Mouse (Mus musculus) megakaryocyte, embryonic 14.5 days (primary cell): ENCODE measurements at regions not wholly inside any gene's neighbourhood (a gene's known extent, or its start where the extent isn't known, plus 50 kb on each side); places are given as distances from the start of the nearest gene placed in this dataset.

Experiments
- H3K27me3 ChIP-seq: replicated peaks from 2 replicates; pipeline ENCODE3; 2012; ENCODE audit warnings: inconsistent platforms
- H3K36me3 ChIP-seq: replicated peaks from 2 replicates; pipeline ENCODE3; 2012; ENCODE audit warnings: low read length, inconsistent platforms, mixed read lengths
- H3K4me1 ChIP-seq: 2 replicates; pipeline ENCODE4 v1.6.1; 2012; ENCODE audit warnings: inconsistent platforms
- H3K4me3 ChIP-seq: replicated peaks from 2 replicates; pipeline ENCODE3; 2012; ENCODE audit warnings: moderate library complexity, mild to moderate bottlenecking, inconsistent platforms
- H3K9me3 ChIP-seq: 2 replicates; pipeline ENCODE4 v1.6.1; 2012; ENCODE audit warnings: inconsistent platforms
- FLI1 ChIP-seq: IDR thresholded peaks from 2 replicates; pipeline ENCODE4 v1.6.1; 2012; ENCODE audit warnings: low read length, inconsistent platforms, mixed read lengths
- GATA1 ChIP-seq: IDR thresholded peaks from 3 replicates; pipeline ENCODE4 v1.6.1; 2012; ENCODE audit warnings: mixed read lengths, low read length, inconsistent platforms, borderline replicate concordance

DNA sequence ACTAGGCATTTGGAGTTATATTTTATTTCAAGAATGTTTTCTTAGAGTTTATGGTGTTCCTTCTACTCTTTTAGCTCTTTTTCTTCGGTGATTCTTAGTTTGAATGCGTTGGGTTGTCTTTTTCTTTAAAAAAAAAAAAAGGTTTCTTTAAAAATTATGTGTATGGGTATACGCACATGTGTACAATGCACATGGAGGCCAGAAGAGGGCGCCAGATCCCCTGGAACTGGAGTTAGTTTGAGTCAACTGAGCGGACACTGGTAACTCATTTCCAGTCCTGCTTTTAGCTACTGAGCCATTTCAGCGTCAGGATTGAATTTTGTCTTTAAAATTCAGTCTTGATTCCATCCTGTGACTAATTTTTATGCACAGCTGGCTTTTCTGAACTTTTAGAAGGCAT is 124.9 kb upstream of the Cdh5 start:
- no peaks in the 10 kb centered on the region for H3K9me3 ChIP-seq
- H3K27me3 ChIP-seq, result no peaks in the 10 kb centered on the region
- H3K36me3 ChIP-seq, result no peaks in the 10 kb centered on the region
- no peak overlapping the region for H3K4me3 ChIP-seq
- peaks cover 5% of the 10 kb centered on the region; the same call in 1 of the 2 replicates for H3K4me1 ChIP-seq
- TF ChIP-seq FLI1 (no peak), GATA1 (no peak)

DNA sequence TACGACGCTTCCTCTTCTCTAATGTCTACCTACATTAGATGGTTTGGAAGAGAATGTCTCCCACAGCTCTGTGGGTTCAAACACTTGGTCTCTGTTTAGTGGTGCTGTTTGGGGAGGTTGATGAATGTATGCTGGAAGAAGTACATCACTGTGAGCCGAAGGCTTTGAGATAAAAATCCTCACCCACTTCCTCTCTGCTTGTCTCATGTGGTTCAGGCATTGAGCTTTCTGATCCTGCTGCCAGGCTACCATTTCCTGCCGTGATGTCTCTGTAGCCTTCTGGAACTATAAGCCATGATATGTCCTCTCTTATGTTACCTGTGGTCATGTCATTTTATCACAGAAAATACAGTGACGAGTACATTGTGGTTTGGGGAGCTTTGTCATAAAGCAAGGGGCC is 122.5 kb upstream of the Cdh5 start:
- H3K27me3 ChIP-seq, result no peaks in the 10 kb centered on the region
- TF ChIP-seq GATA1, result no peak
- no peak for TF ChIP-seq FLI1
- H3K36me3 ChIP-seq, result no peaks in the 10 kb centered on the region
- H3K9me3 ChIP-seq, result peaks cover 3% of the 10 kb centered on the region
- H3K4me3 ChIP-seq, result no peak overlapping the region
- peaks cover 5% of the 10 kb centered on the region; the same call in 1 of the 2 replicates for H3K4me1 ChIP-seq

DNA sequence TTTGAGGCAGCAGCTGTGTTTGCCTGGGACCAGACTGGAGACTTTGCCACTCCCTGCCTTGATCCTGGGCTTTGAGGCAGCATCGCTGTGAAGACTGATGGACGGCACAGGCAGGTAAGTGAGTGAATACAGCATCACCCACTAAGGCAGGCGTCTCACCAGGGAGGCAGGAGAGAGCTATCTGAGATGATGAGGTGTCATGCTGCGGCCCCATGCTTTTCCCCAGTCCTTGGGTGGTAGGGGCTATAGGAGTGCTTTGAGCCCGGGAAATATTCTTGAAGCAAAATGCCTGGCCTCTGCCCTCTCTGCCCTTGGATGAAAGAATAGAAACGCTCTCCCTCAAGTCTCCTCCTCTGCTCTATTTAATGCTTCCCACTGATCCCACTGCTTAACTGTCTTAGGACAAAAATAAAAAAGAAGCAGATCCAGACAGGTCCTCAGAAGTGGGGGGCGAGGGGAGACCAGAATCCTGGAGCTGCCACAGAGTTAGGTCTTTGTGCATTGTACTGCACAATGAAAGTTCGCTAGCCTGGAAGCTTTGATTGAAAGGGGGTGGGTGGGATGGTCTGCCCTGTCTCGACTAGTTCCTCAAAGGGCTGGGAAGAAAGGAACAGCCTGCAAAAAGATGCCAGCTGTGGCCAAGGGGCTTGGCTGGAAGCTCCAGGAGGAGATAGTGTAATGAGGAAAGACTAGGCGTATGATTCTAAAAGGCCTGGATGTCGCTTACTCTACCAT is 117.4 kb upstream of the Cdh5 start:
- H3K27me3 ChIP-seq, result no peaks in the 10 kb centered on the region
- peaks cover 7% of the 10 kb centered on the region for H3K9me3 ChIP-seq

DNA sequence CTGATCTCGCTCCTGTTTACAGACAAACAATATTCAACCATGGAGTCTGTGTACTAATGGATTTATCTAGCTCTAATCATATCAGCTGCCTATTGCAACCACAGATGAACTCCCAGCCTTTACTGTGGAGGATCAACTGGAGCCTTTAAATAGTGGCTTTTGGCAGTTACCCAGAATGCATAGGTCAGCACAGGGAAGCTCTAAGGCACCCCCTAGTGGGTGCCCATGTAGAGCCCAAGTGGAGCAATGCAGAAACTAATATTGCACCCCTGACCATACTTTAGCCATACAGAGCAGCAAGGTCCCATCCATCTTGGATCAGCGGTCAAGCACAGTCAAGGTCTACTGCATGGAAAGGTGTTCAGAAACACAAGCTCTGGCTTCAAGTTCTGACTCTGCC is 115.8 kb upstream of the Cdh5 start:
- no peak overlapping the region for H3K4me3 ChIP-seq
- H3K36me3 ChIP-seq, result no peaks in the 10 kb centered on the region
- no peak for TF ChIP-seq GATA1
- H3K4me1 ChIP-seq, result no peaks in the 10 kb centered on the region
- peaks cover 7% of the 10 kb centered on the region for H3K9me3 ChIP-seq
- no peaks in the 10 kb centered on the region for H3K27me3 ChIP-seq

More for the DNA sequence above, 117.4 kb upstream of the Cdh5 start:
- Histone ChIP-seq H3K4me1 (peaks cover 3% of the 10 kb centered on the region; the same call in 1 of the 2 replicates), H3K36me3 (no peaks in the 10 kb centered on the region), H3K4me3 (no peak overlapping the region)
- TF ChIP-seq FLI1, result no peak
- TF ChIP-seq GATA1, result no peak

DNA sequence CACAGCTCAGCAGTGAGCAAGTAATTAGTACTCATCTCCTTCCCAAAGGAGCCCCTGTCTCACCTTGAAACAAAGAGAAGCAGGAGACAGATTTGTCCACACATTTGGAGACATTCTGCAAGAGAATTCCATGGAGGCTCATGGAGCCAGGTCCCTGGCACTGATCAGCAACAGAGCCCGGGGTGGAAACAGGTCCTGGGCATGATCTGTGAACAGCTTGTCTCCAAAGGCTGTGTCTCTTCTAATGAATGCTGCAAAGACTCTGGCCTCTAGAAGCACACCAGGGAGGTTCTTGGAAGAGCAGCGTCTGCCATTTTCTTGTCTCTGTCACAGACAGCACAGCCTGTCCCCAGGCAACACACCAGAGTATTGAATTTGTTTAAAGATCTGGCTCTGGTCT is 107.5 kb upstream of the Cdh5 start:
- H3K9me3 ChIP-seq, result no peaks in the 10 kb centered on the region
- no peaks in the 10 kb centered on the region for H3K4me1 ChIP-seq
- H3K27me3 ChIP-seq, result no peaks in the 10 kb centered on the region
- no peaks in the 10 kb centered on the region for H3K36me3 ChIP-seq
- no peak overlapping the region for H3K4me3 ChIP-seq
- TF ChIP-seq FLI1 (no peak), GATA1 (no peak)

DNA sequence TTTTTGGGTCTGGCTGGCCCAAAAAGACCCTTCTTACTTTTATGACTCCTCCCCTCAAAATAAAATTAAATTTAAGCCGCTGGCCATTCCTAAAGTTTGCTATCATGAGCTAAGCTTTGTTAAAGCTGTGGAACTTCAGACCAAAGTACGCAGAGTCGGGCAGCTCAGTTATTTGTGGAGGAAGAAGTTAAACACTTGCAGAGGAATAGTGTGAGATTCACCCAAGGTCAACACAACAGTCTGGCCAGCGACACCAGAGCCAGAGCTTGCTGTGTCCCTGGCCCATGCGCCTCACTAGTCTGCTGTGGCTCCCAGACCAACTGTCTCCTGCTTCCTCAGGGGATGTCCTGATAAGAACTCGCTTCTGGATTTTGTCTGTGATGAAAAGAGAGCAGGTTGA is 103.3 kb upstream of the Cdh5 start:
- Histone ChIP-seq H3K27me3 (no peaks in the 10 kb centered on the region), H3K36me3 (no peaks in the 10 kb centered on the region), H3K4me1 (no peaks in the 10 kb centered on the region), H3K4me3 (no peak overlapping the region), H3K9me3 (no peaks in the 10 kb centered on the region)
- TF ChIP-seq GATA1 (no peak), FLI1 (no peak)

DNA sequence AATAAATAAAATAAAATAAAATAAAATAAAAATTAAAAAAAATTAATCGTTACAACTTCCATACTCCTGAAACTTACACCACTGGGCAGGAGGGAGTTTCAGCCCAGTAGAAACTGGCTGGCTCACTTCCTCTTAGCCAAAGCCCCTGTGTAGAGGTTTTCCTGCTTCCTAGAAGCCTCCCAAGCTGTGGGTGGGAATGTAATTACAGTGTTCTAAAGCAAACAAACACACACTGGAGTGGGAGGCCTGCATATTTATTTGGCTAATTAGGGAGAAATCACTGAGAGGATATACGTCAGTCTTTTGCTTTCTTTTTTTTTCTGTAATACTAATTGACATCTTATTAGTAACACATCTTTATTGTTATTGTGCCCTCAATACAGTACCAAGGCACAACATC is 94.2 kb upstream of the Cdh5 start:
- Histone ChIP-seq H3K9me3 (peaks cover 12% of the 10 kb centered on the region), H3K4me1 (no peaks in the 10 kb centered on the region), H3K36me3 (no peaks in the 10 kb centered on the region), H3K27me3 (no peaks in the 10 kb centered on the region), H3K4me3 (no peak overlapping the region)
- TF ChIP-seq GATA1, result no peak
- TF ChIP-seq FLI1, result no peak

DNA sequence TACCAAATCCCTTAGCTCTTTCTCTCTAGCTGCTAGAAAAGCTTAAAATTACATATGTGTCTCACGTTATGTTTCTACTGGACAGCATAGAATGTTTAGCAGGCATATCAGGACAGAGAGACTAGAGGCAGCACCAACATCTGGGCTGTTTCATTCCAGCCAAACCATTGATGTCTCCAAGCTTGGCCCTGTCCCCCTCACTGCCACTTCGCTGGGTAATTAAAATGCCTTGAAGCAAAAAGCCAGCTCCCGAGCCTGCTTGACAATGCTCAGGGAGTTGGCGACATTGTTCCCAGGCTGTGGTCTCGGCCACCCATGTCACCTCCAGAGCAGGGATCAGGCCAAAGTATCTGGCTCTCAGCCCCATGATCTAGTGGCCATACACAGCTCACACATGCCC is 92.7 kb upstream of the Cdh5 start:
- Histone ChIP-seq H3K9me3 (peaks cover 9% of the 10 kb centered on the region), H3K27me3 (no peaks in the 10 kb centered on the region), H3K36me3 (no peaks in the 10 kb centered on the region), H3K4me1 (no peaks in the 10 kb centered on the region), H3K4me3 (no peak overlapping the region)
- TF ChIP-seq FLI1, result no peak
- no peak for TF ChIP-seq GATA1

DNA sequence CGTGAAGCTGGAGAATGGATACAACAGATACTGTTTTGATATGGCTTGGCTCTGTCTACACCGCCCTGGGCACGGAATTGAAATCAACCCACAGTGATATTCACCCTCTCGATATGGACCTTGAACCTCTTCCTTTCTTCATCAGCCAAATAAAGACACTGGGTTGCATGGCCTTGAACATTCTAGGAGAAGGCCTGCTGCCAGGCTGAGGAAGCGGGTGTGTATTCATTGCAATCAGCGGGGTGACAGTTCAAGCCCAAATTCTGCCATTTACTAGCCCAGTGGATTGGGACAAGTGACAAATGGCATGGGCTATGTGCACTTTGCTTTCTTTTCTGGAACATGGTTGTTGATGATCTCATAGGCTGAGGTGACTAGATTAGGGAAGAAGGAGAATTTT is 92.1 kb upstream of the Cdh5 start:
- Histone ChIP-seq H3K4me1 (no peaks in the 10 kb centered on the region), H3K36me3 (no peaks in the 10 kb centered on the region), H3K4me3 (no peak overlapping the region), H3K27me3 (no peaks in the 10 kb centered on the region), H3K9me3 (peaks cover 4% of the 10 kb centered on the region)
- no peak for TF ChIP-seq FLI1
- no peak for TF ChIP-seq GATA1

DNA sequence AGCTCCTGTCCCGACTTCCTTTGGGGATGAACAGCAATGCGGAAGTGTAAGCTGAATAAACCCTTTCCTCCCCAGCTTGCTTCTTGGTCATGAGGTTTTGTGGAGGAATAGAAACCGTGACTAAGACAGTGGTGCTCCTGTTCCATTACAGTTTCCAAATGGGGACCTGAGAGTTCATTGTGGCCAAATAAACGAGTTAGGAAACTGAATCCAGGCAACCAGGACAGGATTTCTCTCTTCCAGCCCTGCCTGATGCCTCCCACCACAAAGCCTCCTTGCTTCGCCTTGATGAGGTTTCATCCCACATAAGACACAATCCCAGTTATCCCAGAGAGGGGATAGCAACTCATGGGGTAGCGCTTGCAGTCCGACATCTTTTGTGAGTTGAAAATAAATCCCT is 79.2 kb upstream of the Cdh5 start:
- Histone ChIP-seq H3K9me3 (no peaks in the 10 kb centered on the region), H3K4me1 (no peaks in the 10 kb centered on the region), H3K4me3 (no peak overlapping the region), H3K27me3 (peaks cover 3% of the 10 kb centered on the region), H3K36me3 (no peaks in the 10 kb centered on the region)
- TF ChIP-seq GATA1 (no peak), FLI1 (no peak)
